Mouse (Mus musculus) forebrain, postnatal 0 days (tissue): ENCODE results near the gene Scel. TPM values are rescaled to one million over a fixed set of nuclear protein-coding genes. Genes with fewer than 3 reads are reported as not detected.
A peak's percentile ranks its signal among the peaks of the same experiment; 100 is the strongest.

Experiments used
- ATAC-seq: fragments of 200-750 bp; cut with Nextera tagmentation; 2 replicates; pipeline ENCODE4 v1.8.0; 2017; ENCODE audit warnings: mild to moderate bottlenecking, moderate library complexity
- DNase-seq: peaks from one replicate; pipeline ENCODE4 v3.0.0-alpha.2; 2015
- H3K27ac ChIP-seq: fragments of 300-500 bp; sonication (generic); 2 replicates; pipeline ENCODE4 v1.5.1; 2014; ENCODE audit warnings: low read depth, mild to moderate bottlenecking, antibody characterized with exemption, low read length, moderate library complexity, mixed read lengths
- H3K27me3 ChIP-seq: fragments of 300-500 bp; sonication (generic); 2 replicates; pipeline ENCODE4 v1.6.1; 2014; ENCODE audit warnings: mild to moderate bottlenecking, low read length, mixed read lengths; ENCODE audit not compliant: insufficient read depth
- H3K36me3 ChIP-seq: fragments of 300-500 bp; sonication (generic); 2 replicates; pipeline ENCODE4 v1.6.1; 2014; ENCODE audit warnings: mild to moderate bottlenecking, moderate library complexity; ENCODE audit not compliant: insufficient read depth
- H3K4me1 ChIP-seq: fragments of 300-500 bp; sonication (generic); 2 replicates; pipeline ENCODE4 v1.6.1; 2014; ENCODE audit warnings: antibody characterized with exemption; ENCODE audit not compliant: insufficient read depth
- H3K4me2 ChIP-seq: fragments of 300-500 bp; sonication (generic); 2 replicates; pipeline ENCODE4 v1.6.1; 2014; ENCODE audit warnings: low read depth, mild to moderate bottlenecking, moderate library complexity
- H3K4me3 ChIP-seq: fragments of 300-500 bp; sonication (generic); 2 replicates; pipeline ENCODE4 v1.5.1; 2014; ENCODE audit warnings: low read depth, low read length, mixed read lengths
- H3K9ac ChIP-seq: fragments of 300-500 bp; sonication (generic); 2 replicates; pipeline ENCODE4 v1.6.1; 2014; ENCODE audit warnings: mild to moderate bottlenecking
- H3K9me3 ChIP-seq: fragments of 300-500 bp; sonication (generic); 2 replicates; pipeline ENCODE4 v1.6.1; 2016; ENCODE audit warnings: low read length
- CTCF ChIP-seq: sonication (generic); IDR thresholded peaks from 2 replicates; pipeline ENCODE4 v1.5.1; 2016; ENCODE audit warnings: antibody characterized with exemption, control low read depth, low read depth
- WGBS: fragments of 180-500 bp; shearing (Covaris S2); extraction: QIAGEN DNeasy Blood & Tissue Kit; methylation state at CpG from one replicate; pipeline ENCODE4 v1.1.7; 2014; 5-methylcytosine and 5-hydroxymethylcytosine counted together
- polyA plus RNA-seq: library from polyadenylated mRNA; unstranded; fragments of >200 nt; fragmentation: Nextera tagmentation; extraction: Ambion mirVana; gene quantifications from 2 replicates; pipeline ENCODE4 v1.2.1, GENCODE M21; 2015
- total RNA-seq: library from RNA; depleted of rRNA; stranded (reverse); fragments of >200 nt; gene quantifications from 2 replicates; pipeline ENCODE4 v1.2.3, GENCODE M21; 2014

Gene Scel
- total and polyA plus RNA-seq, 2 experiments from 2014 or later, result 0.29 to 0.30 TPM

- DNase-seq, result no peak
- H3K9me3 ChIP-seq, result no peaks in the 10 kb centered on the region
- WGBS, result 41% methylated on average over 10 of the region's 10 CpGs
- no peak for ATAC-seq
- no peaks in the 10 kb centered on the region for H3K27me3 ChIP-seq
- TF ChIP-seq CTCF, result no peak
- H3K4me2 ChIP-seq, result no peak overlapping the region
- no peak overlapping the region for H3K4me3 ChIP-seq
- H3K9ac ChIP-seq, result no peak overlapping the region
- no peaks in the 10 kb centered on the region for H3K4me1 ChIP-seq
- no peaks in the 10 kb centered on the region for H3K36me3 ChIP-seq
- no peak overlapping the region for H3K27ac ChIP-seq
These were observed 23.2 kb downstream of the Scel start for GRCm38 (mm10) chr14:103536334-103536733.

GRCm38 (mm10) chr14:103537355-103538056 is 24.4 kb downstream of the Scel start:
- H3K4me2 ChIP-seq, result no peak overlapping the region; the same call in 1 of the 2 replicates
- WGBS, result 12% methylated on average over 13 of the region's 13 CpGs

GRCm38 (mm10) chr14:103539796-103540195 is 26.7 kb downstream of the Scel start:
- Histone ChIP-seq H3K4me2 (no peak overlapping the region), H3K27ac (no peak overlapping the region), H3K27me3 (no peaks in the 10 kb centered on the region), H3K9me3 (no peaks in the 10 kb centered on the region), H3K36me3 (no peaks in the 10 kb centered on the region), H3K4me1 (no peaks in the 10 kb centered on the region), H3K9ac (no peak overlapping the region), H3K4me3 (no peak overlapping the region)
- WGBS, result 44% methylated on average over 4 of the region's 4 CpGs
- no peak for DNase-seq
- 0 out of 2 replicates have a peak, but pooled peaks have one; percentile 19 for TF ChIP-seq CTCF
- no peak for ATAC-seq

More at GRCm38 (mm10) chr14:103537355-103538056, 24.4 kb downstream of the Scel start:
- peak; percentile 60 for ATAC-seq
- H3K9me3 ChIP-seq, result no peaks in the 10 kb centered on the region
- TF ChIP-seq CTCF, result peak; percentile 71
- no peaks in the 10 kb centered on the region for H3K4me1 ChIP-seq
- DNase-seq, result peak; percentile 89
- no peak overlapping the region for H3K9ac ChIP-seq
- H3K27me3 ChIP-seq, result no peaks in the 10 kb centered on the region
- no peak overlapping the region for H3K27ac ChIP-seq
- no peak overlapping the region for H3K4me3 ChIP-seq
- no peaks in the 10 kb centered on the region for H3K36me3 ChIP-seq

GRCm38 (mm10) chr14:103541679-103542078 is 28.5 kb downstream of the Scel start:
- H3K4me3 ChIP-seq, result no peak overlapping the region
- no peak overlapping the region for H3K4me2 ChIP-seq
- H3K9me3 ChIP-seq, result no peaks in the 10 kb centered on the region
- H3K27ac ChIP-seq, result no peak overlapping the region
- no peak overlapping the region for H3K9ac ChIP-seq
- peaks cover 11% of the 10 kb centered on the region for H3K4me1 ChIP-seq
- no peak for ATAC-seq
- whole genome bisulfite sequencing, result 65% methylated on average over 5 of the region's 5 CpGs
- no peak for DNase-seq
- no peak for TF ChIP-seq CTCF
- H3K27me3 ChIP-seq, result no peaks in the 10 kb centered on the region
- no peaks in the 10 kb centered on the region for H3K36me3 ChIP-seq

GRCm38 (mm10) chr14:103543304-103544079 is 30.4 kb downstream of the Scel start:
- ATAC-seq (peak; percentile 53), DNase-seq (no peak)
- H3K9me3 ChIP-seq, result no peaks in the 10 kb centered on the region
- no peak overlapping the region for H3K9ac ChIP-seq
- 56% methylated on average over 4 of the region's 4 CpGs for WGBS
- no peak overlapping the region for H3K27ac ChIP-seq
- no peak overlapping the region for H3K4me2 ChIP-seq
- H3K27me3 ChIP-seq, result no peaks in the 10 kb centered on the region
- peaks cover 11% of the 10 kb centered on the region for H3K4me1 ChIP-seq
- H3K4me3 ChIP-seq, result no peak overlapping the region
- no peak for TF ChIP-seq CTCF
- H3K36me3 ChIP-seq, result no peaks in the 10 kb centered on the region

GRCm38 (mm10) chr14:103545734-103546133 is 32.6 kb downstream of the Scel start:
- TF ChIP-seq CTCF, result no peak
- H3K27ac ChIP-seq, result no peak overlapping the region
- H3K4me2 ChIP-seq, result no peak overlapping the region
- H3K4me1 ChIP-seq, result peaks cover 11% of the 10 kb centered on the region
- H3K27me3 ChIP-seq, result no peaks in the 10 kb centered on the region
- ATAC-seq (peak; percentile 23; the same call in 1 of the 2 replicates), DNase-seq (peak; percentile 47)
- no peaks in the 10 kb centered on the region for H3K36me3 ChIP-seq
- no peak overlapping the region for H3K9ac ChIP-seq
- 23% methylated on average over 8 of the region's 8 CpGs for WGBS
- H3K4me3 ChIP-seq, result no peak overlapping the region
- H3K9me3 ChIP-seq, result no peaks in the 10 kb centered on the region

- Histone ChIP-seq H3K4me3 (no peak overlapping the region), H3K27me3 (no peaks in the 10 kb centered on the region), H3K27ac (no peak overlapping the region), H3K9ac (no peak overlapping the region), H3K36me3 (no peaks in the 10 kb centered on the region), H3K4me2 (no peak overlapping the region), H3K9me3 (no peaks in the 10 kb centered on the region), H3K4me1 (peaks cover 11% of the 10 kb centered on the region)
- TF ChIP-seq CTCF, result no peak
- ATAC-seq, result no peak
- WGBS, result 49% methylated on average over 12 of the region's 12 CpGs
- DNase-seq, result no peak
These were observed 33.1 kb downstream of the Scel start for GRCm38 (mm10) chr14:103546246-103546645.
